In genomic region chr10:83030103-83030661, GRCm38 (mm10) we compare ENCODE assay signal across 12 mouse cellular contexts.
"Had no signal": no experiment of that assay in that cellular context is flagged by ENCODE, and none has a peak within 500 bp of the region (broad histone marks: within the 10 kb centered on the region; RNA-seq: fewer than 3 reads in every experiment).

No protein-coding gene starts in this region.

- DNase-seq: liver, postnatal 0 days; lung, embryonic 14.5 days; lung, postnatal 10 days; lung, postnatal 36 days; midbrain, embryonic 14.5 days; thymus, adult 18-20 months; thymus, postnatal 36 days had no signal

- H3K27me3 ChIP-seq: hindbrain, embryonic 15.5 days had no signal

- H3K36me3 ChIP-seq: hindbrain, embryonic 15.5 days; limb, embryonic 10.5 days; limb, embryonic 13.5 days had no signal

- H3K9me3 ChIP-seq: hindbrain, embryonic 15.5 days; limb, embryonic 10.5 days; limb, embryonic 13.5 days had no signal

- H3K9ac ChIP-seq: hindbrain, embryonic 15.5 days; limb, embryonic 13.5 days; liver, embryonic 14.5 days; liver, postnatal 0 days; lung, embryonic 14.5 days had no signal

- ATAC-seq: liver, postnatal 0 days had no signal

- H3K27ac ChIP-seq: hindbrain, embryonic 15.5 days; limb, embryonic 10.5 days; limb, embryonic 13.5 days; liver, embryonic 14.5 days had no signal

- H3K4me3 ChIP-seq: hindbrain, embryonic 15.5 days; limb, embryonic 10.5 days; limb, embryonic 13.5 days had no signal

- H3K4me2 ChIP-seq: hindbrain, embryonic 15.5 days; limb, embryonic 13.5 days; lung, embryonic 14.5 days; midbrain, embryonic 11.5 days had no signal
